Mouse (Mus musculus) lung, postnatal 4 days (tissue): Measurements from ENCODE around the gene Tbx1.
"Not testable (repeated sequence)": the region's sequence is repeated elsewhere in the genome, so short reads cannot be mapped to it uniquely, and the experiment has no call there.

Source experiments
- DNase-seq, 2 experiments: peaks; one replicate each; pipeline ENCODE4 v3.0.0; 2021

Gene Tbx1

GRCm38 (mm10) chr16:18543151-18543829 lies 47.2 kb downstream of the Tbx1 start:
- DNase-seq, result peak; percentile 48 to 82

DNA sequence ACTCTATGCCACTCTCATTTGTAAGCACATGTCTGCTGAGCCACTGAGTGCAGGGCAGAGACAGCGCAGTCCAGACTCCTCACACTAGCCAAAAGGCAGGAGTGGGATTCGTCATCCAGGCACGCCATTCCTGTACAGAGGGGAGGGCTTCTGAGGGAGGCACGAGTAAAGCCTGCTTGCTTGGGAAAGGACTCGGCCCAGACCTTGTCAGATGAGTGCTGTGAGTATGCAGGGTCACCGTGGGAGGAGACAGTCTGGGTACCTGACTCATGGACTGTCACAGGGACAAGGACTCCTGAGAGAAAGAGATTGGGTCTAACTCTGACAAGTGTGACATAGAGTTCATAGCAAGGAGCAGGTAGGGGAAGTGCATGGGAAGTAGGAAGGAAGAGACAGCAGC lies 51.2 kb downstream of the Tbx1 start:
- DNase-seq, result no peak

DNA sequence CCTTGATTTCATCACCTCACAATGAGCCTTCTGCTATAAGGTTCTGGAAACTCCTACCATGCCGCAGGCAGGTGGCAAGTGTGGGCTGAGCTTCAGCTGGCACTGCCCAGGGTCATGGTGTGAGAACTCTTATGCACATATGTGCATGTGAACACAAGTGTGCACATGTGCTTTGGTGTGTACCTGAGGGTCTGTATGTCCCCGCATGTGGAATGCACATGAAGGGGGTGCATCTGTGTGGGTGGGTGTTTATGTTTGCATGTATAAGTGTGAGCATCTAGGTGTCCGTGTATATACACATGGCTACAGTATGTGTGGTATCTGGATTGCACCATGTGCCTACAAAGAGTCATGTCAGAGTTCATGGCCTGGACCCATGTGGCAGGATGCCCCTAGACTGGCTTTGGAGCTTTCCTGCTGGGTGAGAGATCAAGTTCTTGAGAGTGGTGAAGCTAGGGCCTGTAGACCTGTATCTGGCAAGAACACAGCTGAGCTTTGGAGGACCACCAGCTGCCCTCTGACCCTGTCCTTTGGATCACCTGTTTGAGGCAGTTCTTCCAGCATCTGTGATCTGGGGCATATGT lies 53.0 kb downstream of the Tbx1 start:
- no peak for DNase-seq

DNA sequence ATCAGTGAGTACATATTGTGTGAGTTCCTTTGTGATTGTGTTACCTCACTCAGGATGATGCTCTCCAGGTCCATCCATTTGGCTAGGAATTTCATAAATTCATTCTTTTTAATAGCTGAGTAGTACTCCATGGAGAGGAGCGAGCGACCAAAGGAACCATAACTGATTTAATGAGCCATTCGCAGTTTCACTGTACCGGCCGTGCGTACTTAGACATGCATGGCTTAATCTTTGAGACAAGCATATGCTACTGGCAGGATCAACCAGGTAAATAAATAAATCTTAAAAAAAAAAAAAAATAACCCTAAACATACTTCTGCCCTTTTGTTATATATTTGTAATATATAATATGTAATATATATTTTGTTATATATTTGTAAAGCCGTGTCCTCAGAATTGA lies 57.4 kb downstream of the Tbx1 start:
- DNase-seq, result not testable (repeated sequence)
